Mouse (Mus musculus) cerebellum, adult 2 months (tissue): ENCODE measurements around the gene Btbd35f4. TPM values are rescaled to one million over a fixed set of nuclear protein-coding genes. Genes with fewer than 3 reads are reported as not detected.
"Not testable (repeated sequence)": the region's sequence is repeated elsewhere in the genome, so short reads cannot be mapped to it uniquely, and the experiment has no call there.

Source experiments
- DNase-seq, 2 experiments: peaks; one replicate each; pipeline ENCODE4 v3.0.0; 2021
- H3K27ac ChIP-seq: fragments of 200-500 bp; 2 replicates; pipeline ENCODE4 v1.5.1; 2012; ENCODE audit warnings: low read length, control low read depth, inconsistent platforms; ENCODE audit not compliant: insufficient read depth
- H3K27me3 ChIP-seq: fragments of 200-500 bp; 2 replicates; pipeline ENCODE4 v1.6.1; 2012; ENCODE audit warnings: inconsistent platforms, mild to moderate bottlenecking, low read length, moderate library complexity; ENCODE audit not compliant: control insufficient read depth, insufficient read depth
- H3K4me1 ChIP-seq: fragments of 200-500 bp; 2 replicates; pipeline ENCODE4 v1.6.1; 2011; ENCODE audit warnings: low read length; ENCODE audit not compliant: control insufficient read depth, insufficient read depth
- H3K4me3 ChIP-seq: fragments of 200-500 bp; replicated peaks from 2 replicates; pipeline ENCODE3; 2011; ENCODE audit warnings: mild to moderate bottlenecking, low read depth, low read length, control low read depth; ENCODE audit not compliant: insufficient read depth
- WGBS: fragments of 180-500 bp; shearing (Covaris S2); methylation state at CpG from one replicate; pipeline ENCODE4 v1.1.7; 2018; 5-methylcytosine and 5-hydroxymethylcytosine counted together
- polyA plus RNA-seq: library from polyadenylated mRNA; depleted of rRNA; stranded (reverse); fragments of >200 nt; gene quantifications from 2 replicates; pipeline ENCODE4 v1.2.3, GENCODE M21; 2012; rRNA removed

The Btbd35f4 gene
- polyA plus RNA-seq: not detected in 2 replicates

DNA sequence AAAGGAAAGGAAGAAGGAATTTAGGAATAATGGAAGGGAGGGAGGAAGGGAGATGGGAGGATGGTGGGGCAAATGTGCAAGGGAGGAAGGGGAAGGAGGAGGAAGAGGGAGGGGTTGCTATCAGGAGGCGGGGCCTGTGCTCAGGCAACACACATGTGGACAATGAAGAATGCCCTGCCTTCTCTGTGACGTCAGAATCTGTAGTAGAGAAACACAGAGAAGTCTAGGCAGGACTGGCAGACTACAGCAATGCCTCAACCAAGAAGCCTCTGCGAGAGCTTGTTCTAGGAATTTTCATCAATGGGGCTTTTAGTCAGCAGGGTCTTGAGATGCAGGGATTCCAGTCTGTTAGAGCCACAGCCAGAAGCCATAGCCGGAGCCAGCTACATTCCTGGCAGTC is at the start of gene Btbd35f4:
Gene Btbd35f4 (plus strand): TSS at position 301 of the 400 bp plus-strand sequence.
- no CpG with 5 or more reads among the region's 4 CpGs for WGBS
- H3K4me1 ChIP-seq, H3K27me3 ChIP-seq, DNase-seq, H3K27ac ChIP-seq, H3K4me3 ChIP-seq: not testable (repeated sequence)

DNA sequence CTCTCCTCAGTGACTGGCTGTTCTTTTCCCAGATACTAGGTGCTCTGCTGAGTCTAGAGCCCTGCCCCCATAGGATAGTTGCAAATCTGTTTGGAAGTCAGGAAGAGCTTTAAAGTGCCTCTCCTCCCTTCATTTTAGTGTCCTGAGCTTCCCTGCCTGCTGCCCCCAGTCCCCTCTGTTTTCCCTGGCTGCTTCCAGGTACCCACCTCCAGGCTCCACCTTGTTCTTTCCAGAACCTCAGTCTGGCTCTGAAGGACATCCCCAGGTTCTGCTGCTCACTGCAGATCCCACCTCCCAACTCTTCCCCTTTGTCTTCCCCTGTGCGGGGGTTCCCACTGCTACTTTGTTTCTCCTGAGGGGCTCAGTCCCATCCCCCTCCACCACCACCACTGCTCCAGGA is 39.7 kb downstream of the Btbd35f4 start:
- not testable (repeated sequence) for DNase-seq, H3K4me3 ChIP-seq, H3K27ac ChIP-seq, H3K27me3 ChIP-seq, H3K4me1 ChIP-seq
- WGBS: no CpG with 5 or more reads among the region's 1 CpGs

Other genes starting within 250 kb of the Btbd35f4 start
- not detected in 2 replicates for gene Btbd35f27, start 151.6 kb downstream of the Btbd35f4 start, polyA plus RNA-seq